Mouse (Mus musculus) kidney, adult 2 months (tissue): ENCODE data around the gene Pptc7.

Source experiments
- CTCF ChIP-seq: fragments of 200-500 bp; conservative IDR thresholded peaks from 2 replicates; pipeline ENCODE4 v1.5.1; 2011; ENCODE audit warnings: low read depth, mild to moderate bottlenecking, control low read depth, low read length, moderate library complexity, mixed read lengths; ENCODE audit not compliant: insufficient read depth, insufficient read length
- POLR2A ChIP-seq: fragments of 200-500 bp; IDR thresholded peaks from one replicate; pipeline ENCODE4 v1.6.1; 2011; ENCODE audit warnings: low read depth, low read length, control low read depth

DNA sequence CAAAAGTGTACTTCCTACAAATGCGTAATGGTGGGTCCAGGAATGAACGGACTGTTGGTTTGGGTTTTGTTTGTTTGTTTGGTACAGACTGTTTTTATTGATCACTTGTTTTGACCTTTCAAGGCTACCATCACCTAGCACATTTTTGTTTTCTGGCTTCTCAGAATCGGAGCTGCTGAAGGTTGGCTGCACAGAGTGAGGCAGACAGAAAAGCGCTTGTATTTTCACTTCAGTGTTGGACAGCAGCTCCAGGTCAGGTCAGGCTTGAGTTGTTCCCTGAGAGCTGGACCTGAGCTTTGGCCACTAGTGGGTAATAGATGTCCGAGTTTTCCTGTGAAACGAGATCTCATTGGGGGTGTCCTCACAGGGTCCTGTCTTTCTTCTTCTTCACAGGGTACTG is 9.0 kb downstream of the Pptc7 start:
- TF ChIP-seq CTCF (0 out of 2 replicates have a peak, but pooled peaks have one; percentile 3), POLR2A (no peak)
